Mouse (Mus musculus) stomach, postnatal 0 days (tissue): ENCODE results near the gene Olig2. TPM values are rescaled to one million over a fixed set of nuclear protein-coding genes. Genes with fewer than 3 reads are reported as not detected.

Experiments used
- ATAC-seq: fragments of 200-750 bp; cut with Nextera tagmentation; 2 replicates; pipeline ENCODE4 v1.8.0; 2017; ENCODE audit not compliant: low FRiP score, low TSS enrichment
- DNase-seq: peaks from one replicate; pipeline ENCODE4 v3.0.0-alpha.2; 2016; ENCODE audit warnings: low spot score
- H3K27ac ChIP-seq: fragments of 300-500 bp; sonication (generic); replicated peaks from 2 replicates; pipeline ENCODE4 v1.5.1; 2014; ENCODE audit warnings: mild to moderate bottlenecking, control low read depth
- H3K27me3 ChIP-seq: fragments of 300-500 bp; sonication (generic); 2 replicates; pipeline ENCODE4 v1.6.1; 2014; ENCODE audit warnings: low read length; ENCODE audit not compliant: control insufficient read depth, insufficient read depth
- H3K36me3 ChIP-seq: fragments of 300-500 bp; sonication (generic); 2 replicates; pipeline ENCODE4 v1.6.1; 2014; ENCODE audit warnings: low read length, mixed read lengths; ENCODE audit not compliant: control insufficient read depth, insufficient read depth
- H3K4me1 ChIP-seq: fragments of 300-500 bp; sonication (generic); replicated peaks from 2 replicates; pipeline ENCODE4 v1.6.1; 2014; ENCODE audit warnings: antibody characterized with exemption; ENCODE audit not compliant: control insufficient read depth, insufficient read depth
- H3K4me2 ChIP-seq: fragments of 300-500 bp; sonication (generic); replicated peaks from 2 replicates; pipeline ENCODE4 v1.6.1; 2014; ENCODE audit warnings: low read depth, mild to moderate bottlenecking, control low read depth, moderate library complexity
- H3K4me3 ChIP-seq: fragments of 300-500 bp; sonication (generic); 2 replicates; pipeline ENCODE4 v1.5.1; 2014; ENCODE audit warnings: low read depth, low read length, control low read depth
- H3K9ac ChIP-seq: fragments of 300-500 bp; sonication (generic); 2 replicates; pipeline ENCODE4 v1.6.1; 2014; ENCODE audit warnings: mild to moderate bottlenecking, low read length, control low read depth, mixed read lengths
- H3K9me3 ChIP-seq: fragments of 300-500 bp; sonication (generic); 2 replicates; pipeline ENCODE4 v1.6.1; 2016; ENCODE audit warnings: low read length; ENCODE audit not compliant: control insufficient read depth
- CTCF ChIP-seq: IDR thresholded peaks from 2 replicates; pipeline ENCODE4 v1.5.1; 2016; ENCODE audit warnings: antibody characterized with exemption, low read depth, mild to moderate bottlenecking, moderate library complexity
- EP300 ChIP-seq: optimal IDR thresholded peaks from 2 replicates; pipeline ENCODE3; 2016; ENCODE audit warnings: antibody characterized with exemption
- WGBS: fragments of 180-500 bp; shearing (Covaris S2); extraction: QIAGEN DNeasy Blood & Tissue Kit; methylation state at CpG from one replicate; pipeline ENCODE4 v1.1.7; 2014; 5-methylcytosine and 5-hydroxymethylcytosine counted together
- polyA plus RNA-seq: library from polyadenylated mRNA; unstranded; fragments of >200 nt; fragmentation: Nextera tagmentation; extraction: Ambion mirVana; gene quantifications from 2 replicates; pipeline ENCODE4 v1.2.1, GENCODE M21; 2015

Olig2 gene
- polyA plus RNA-seq, 1 experiment from 2014 or later, result not detected

DNA sequence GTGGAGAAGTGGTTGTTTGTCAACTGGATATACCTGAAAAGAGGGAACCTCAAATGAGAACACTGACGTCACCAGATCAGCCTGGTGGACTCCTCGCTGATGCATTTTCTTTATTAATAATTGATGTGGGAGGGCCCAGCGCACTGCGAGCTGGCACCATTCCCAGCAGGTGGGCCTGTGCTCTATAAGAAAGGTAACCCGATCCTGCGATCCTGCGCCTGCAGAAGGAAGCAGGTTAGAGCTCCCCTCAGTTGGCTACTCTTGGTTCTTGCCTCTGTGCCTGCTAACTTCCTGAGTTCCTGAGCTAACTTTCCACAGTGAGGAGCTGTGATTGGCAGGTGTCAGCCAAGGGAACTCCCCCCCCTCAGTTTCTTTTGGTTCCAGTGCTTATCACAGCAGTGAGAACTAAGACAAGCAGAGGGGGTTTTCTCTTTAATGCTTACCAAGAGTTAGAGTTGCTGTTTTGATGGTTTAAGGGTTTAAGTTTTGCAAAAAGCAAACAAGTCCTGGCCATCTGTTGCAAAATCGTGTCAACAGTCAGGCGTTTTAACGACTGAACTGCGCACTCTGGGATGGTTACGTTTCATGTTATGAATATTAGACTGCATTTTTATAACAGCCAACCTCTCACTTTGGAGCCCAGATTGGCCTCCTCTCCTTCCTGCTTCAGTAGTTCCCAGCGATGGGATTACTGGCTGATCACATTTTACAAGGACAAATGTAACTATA is 43.6 kb downstream of the Olig2 start:
- Histone ChIP-seq H3K27me3 (peaks cover 43% of the 10 kb centered on the region), H3K27ac (no peak overlapping the region), H3K4me1 (no peaks in the 10 kb centered on the region; the same call in 1 of the 2 replicates), H3K9me3 (no peaks in the 10 kb centered on the region), H3K4me2 (peak overlapping the region; percentile 57), H3K4me3 (peak overlapping the region; percentile 34), H3K36me3 (no peaks in the 10 kb centered on the region), H3K9ac (no peak overlapping the region)
- TF ChIP-seq EP300, result no peak
- no peak for DNase-seq
- WGBS, result 5% methylated on average over 13 of the region's 13 CpGs
- ATAC-seq, result no peak

DNA sequence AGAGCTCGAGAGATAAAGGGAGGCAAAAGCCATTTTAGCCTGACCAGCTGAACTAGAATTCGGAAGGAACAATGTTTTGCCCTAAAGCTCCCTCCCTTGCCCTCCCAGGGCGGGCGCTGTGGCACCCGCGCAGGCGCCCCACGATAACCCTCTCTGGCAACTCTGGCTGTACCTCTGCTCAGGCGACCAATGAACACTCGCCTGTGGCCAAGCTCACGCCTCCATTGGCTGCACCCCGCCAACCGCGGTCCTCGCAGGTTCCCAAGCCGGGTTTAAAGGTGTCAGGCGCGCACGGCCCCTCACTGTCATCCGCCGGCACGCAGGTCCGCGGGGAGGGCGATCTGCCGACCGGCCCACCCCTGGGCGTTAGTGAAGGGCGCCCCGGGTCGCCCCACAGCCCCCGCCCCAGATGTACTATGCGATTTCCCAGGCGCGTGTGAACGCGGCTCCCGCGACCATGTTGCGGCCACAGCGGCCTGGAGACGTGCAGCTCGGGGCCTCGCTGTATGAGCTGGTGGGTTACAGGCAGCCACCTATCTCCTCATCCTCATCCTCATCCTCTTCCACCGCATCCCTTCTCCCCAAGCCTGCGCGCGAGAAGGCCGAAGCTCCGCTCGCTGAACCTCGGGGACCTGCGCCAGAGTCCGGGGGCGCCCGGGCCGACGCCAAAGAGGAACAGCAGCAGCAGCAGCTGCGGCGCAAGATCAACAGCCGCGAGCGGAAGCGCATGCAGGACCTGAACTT is 44.4 kb downstream of the Olig2 start, which contains the start of gene Olig1:
Gene Olig1, plus strand, starts transcription at position 305 of the 744 bp plus-strand sequence.
- no peaks in the 10 kb centered on the region for H3K9me3 ChIP-seq
- H3K27me3 ChIP-seq, result peaks cover 45% of the 10 kb centered on the region
- H3K4me1 ChIP-seq, result no peaks in the 10 kb centered on the region; the same call in 1 of the 2 replicates
- H3K27ac ChIP-seq, result no peak within 1 kb of the TSS
- peak within 1 kb of the TSS; percentile 34 for H3K4me3 ChIP-seq
- H3K36me3 ChIP-seq, result no peaks in the 10 kb centered on the region
- no peak within 1 kb of the TSS for H3K9ac ChIP-seq
- peak within 1 kb of the TSS; percentile 57 for H3K4me2 ChIP-seq
- TF ChIP-seq CTCF, result no peak
- no peak for TF ChIP-seq EP300
- ATAC-seq (peak; percentile 79; the same call in 1 of the 2 replicates), DNase-seq (peak; percentile 53)
- WGBS, result under 1% methylated on average over 61 of the region's 64 CpGs

DNA sequence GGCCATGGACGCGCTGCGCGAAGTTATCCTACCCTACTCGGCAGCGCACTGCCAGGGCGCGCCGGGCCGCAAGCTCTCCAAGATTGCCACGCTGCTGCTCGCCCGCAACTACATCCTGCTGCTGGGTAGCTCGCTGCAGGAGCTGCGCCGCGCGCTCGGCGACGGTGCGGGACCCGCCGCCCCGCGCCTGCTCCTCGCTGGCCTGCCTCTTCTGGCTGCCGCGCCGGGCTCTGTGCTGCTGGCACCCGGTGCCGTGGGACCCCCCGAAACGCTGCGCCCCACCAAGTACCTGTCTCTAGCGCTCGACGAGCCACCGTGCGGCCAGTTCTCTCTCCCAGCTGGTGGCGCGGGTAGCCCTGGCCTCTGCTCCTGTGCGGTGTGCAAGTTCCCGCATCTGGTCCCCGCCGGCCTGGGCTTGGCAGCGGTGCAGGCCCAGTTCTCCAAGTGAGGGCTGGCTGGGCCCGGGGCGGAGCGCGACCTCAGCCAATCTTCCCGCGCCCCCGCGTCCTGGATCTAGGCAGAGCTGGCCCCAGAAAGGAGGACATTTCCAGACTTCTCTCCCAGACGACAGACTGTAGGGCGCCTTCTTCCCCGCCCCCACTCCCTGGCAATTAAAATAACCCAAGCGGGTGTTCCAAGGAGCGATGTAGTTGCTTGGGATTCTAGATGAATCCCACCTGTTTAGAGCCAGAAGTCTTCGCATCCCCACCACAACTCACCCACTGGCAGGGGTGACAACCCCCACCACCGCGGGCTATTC is 45.1 kb downstream of the Olig2 start:
- peak overlapping the region; percentile 34 for H3K4me3 ChIP-seq
- no peak overlapping the region for H3K27ac ChIP-seq
- DNase-seq (no peak), ATAC-seq (0 out of 2 replicates have a peak, but pooled peaks have one; percentile 20)
- no peaks in the 10 kb centered on the region; the same call in 1 of the 2 replicates for H3K4me1 ChIP-seq
- no peak overlapping the region for H3K9ac ChIP-seq
- no peak for TF ChIP-seq EP300
- peaks cover 45% of the 10 kb centered on the region for H3K27me3 ChIP-seq
- under 1% methylated on average over 59 of the region's 63 CpGs for WGBS
- no peaks in the 10 kb centered on the region for H3K9me3 ChIP-seq
- peak overlapping the region; percentile 57 for H3K4me2 ChIP-seq
- H3K36me3 ChIP-seq, result no peaks in the 10 kb centered on the region

DNA sequence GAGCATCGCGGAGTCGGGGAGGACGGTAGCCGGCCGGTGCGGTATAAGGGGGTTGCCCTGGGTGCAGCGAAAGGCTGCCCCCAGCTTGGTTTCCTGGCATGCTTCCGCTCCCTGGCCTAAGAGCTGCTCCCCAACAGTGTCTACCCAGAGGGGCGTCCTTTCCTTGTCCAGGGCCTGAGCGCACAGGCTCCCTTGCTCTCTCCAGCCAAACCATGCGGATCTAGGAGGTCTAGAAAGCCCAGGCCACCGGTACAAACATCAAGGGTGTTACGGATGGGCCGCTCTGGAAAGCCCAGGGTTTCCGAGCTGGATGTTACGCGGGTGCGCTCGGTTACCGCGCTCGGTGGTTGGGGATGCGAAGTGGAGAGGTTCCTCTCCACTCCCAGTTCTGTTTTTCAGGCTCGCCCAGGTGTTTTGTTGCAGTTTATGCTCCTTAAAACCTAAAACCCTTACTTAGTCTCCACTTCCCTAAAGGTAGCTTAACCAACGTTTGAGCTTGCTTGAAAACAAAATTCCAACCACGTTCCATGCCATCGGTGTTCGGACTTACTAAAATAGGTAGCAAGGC is 45.8 kb downstream of the Olig2 start:
- H3K4me3 ChIP-seq, result 0 out of 2 replicates have a peak overlapping the region, but pooled peaks have one; percentile 4
- no peaks in the 10 kb centered on the region for H3K9me3 ChIP-seq
- no peaks in the 10 kb centered on the region for H3K36me3 ChIP-seq
- H3K27me3 ChIP-seq, result peaks cover 45% of the 10 kb centered on the region
- no peak for DNase-seq
- H3K27ac ChIP-seq, result no peak overlapping the region
- 2% methylated on average over 29 of the region's 29 CpGs for WGBS
- no peaks in the 10 kb centered on the region; the same call in 1 of the 2 replicates for H3K4me1 ChIP-seq
- TF ChIP-seq CTCF (no peak), EP300 (no peak)
- no peak for ATAC-seq
- no peak overlapping the region for H3K4me2 ChIP-seq
- no peak overlapping the region for H3K9ac ChIP-seq

DNA sequence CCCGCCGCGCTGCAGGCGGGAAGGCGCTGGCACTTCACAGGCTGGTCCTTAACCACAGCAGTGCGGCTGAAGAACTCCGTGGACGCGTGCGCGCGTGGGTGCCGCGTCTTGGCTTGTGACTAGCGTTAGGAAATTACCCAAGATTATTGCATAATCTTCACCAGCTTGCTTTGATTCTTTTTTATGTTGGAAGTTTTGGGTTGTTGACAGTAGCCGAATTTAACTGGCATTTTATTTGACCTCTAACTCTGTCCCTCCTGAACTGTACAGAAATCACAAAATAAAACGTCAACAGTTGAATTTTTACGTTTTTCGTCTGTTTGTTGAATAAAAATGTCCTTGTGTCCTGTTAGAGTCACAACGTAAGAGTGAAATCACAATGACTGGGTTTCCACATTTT is 46.4 kb downstream of the Olig2 start:
- DNase-seq (no peak), ATAC-seq (no peak)
- Histone ChIP-seq H3K9ac (no peak overlapping the region), H3K27me3 (peaks cover 45% of the 10 kb centered on the region), H3K27ac (no peak overlapping the region), H3K4me1 (no peaks in the 10 kb centered on the region; the same call in 1 of the 2 replicates), H3K36me3 (no peaks in the 10 kb centered on the region), H3K4me2 (no peak overlapping the region), H3K4me3 (no peak overlapping the region), H3K9me3 (no peaks in the 10 kb centered on the region)
- 4% methylated on average over 20 of the region's 20 CpGs for WGBS
- TF ChIP-seq EP300, result no peak
- no peak for TF ChIP-seq CTCF

Other genes starting within 250 kb of the Olig2 start
- gene Synj1, start 214.1 kb upstream of the Olig2 start, polyA plus RNA-seq, result 5.2 and 5.6 TPM in 2 replicates
- 13.8 and 15.0 TPM in 2 replicates for gene Paxbp1, start 180.9 kb upstream of the Olig2 start, polyA plus RNA-seq
- 0.04 and 0.10 TPM in 2 replicates for gene 4932438H23Rik, start 130.3 kb upstream of the Olig2 start, polyA plus RNA-seq
- gene Olig1, start 44.3 kb downstream of the Olig2 start, polyA plus RNA-seq, result 0.04 and 0.06 TPM in 2 replicates
- gene Ifnar2, start 147.3 kb downstream of the Olig2 start, polyA plus RNA-seq, result 29.4 and 33.4 TPM in 2 replicates
- gene Gm21970, start 166.3 kb downstream of the Olig2 start, polyA plus RNA-seq, result not detected in 2 replicates
- 52.3 and 55.4 TPM in 2 replicates for gene Il10rb, start 180.7 kb downstream of the Olig2 start, polyA plus RNA-seq